Comparison of ENCODE assay signal across 15 mouse cellular contexts in the genomic region with DNA sequence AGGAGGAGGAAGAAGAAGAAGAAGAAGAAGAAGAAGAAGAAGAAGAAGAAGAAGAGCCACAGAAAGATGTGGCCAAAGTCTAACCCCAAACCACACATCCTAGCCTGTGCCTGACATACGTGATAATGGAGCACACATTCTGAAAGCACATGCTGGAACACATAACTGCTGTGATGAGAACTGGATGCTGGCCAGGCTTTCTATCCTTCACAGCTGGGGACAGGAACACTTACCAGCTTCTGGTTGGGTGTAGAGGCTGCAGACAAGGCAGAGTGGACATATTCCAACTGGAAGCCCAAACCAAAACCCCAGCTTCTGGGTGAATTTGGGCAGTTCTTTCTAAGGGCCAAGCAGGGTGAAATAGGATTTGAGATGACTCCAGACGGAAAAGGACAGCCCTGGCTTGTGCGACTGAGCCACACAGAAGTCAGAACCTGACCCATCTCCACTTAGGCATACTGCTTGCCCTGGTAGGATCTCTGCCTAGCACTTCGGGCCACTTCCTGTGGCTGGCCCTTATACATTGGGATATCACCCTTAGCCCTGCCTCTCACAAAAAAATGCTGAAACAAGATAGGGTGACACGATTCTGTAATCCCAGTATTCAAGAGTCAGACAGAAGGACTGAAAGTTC. TPM values are rescaled to one million over a fixed set of nuclear protein-coding genes. Genes with fewer than 3 reads are reported as not detected.
DNase-seq lines count a peak whose midpoint lies in the region; ATAC-seq and TF ChIP-seq lines count a peak whose summit lies in the region.
"Had no signal": no experiment of that assay in that cellular context is flagged by ENCODE, and none has a peak within 500 bp of the region (broad histone marks: within the 10 kb centered on the region; RNA-seq: fewer than 3 reads in every experiment).

No protein-coding gene starts in this region.

- no peak overlapping the region for H3K9ac ChIP-seq in heart, embryonic 15.5 days
- H3K9ac ChIP-seq in heart, adult 2 months (ENCODE audit: low read depth, low read length): no peak overlapping the region
- H3K9ac ChIP-seq in kidney, postnatal 0 days (ENCODE audit: low read depth, low read length): no peak overlapping the region
- no peak overlapping the region for H3K9ac ChIP-seq in lung, postnatal 0 days (replicated peaks; ENCODE audit: low read depth)
- H3K9ac ChIP-seq in stomach, embryonic 15.5 days: no peak overlapping the region
- H3K9ac ChIP-seq: embryonic facial prominence, embryonic 12.5 days; liver, embryonic 13.5 days had no signal

- no peak for TF ChIP-seq CTCF in heart, adult 2 months (IDR thresholded peaks at IDR 0.05)
- no peak for TF ChIP-seq CTCF in kidney, postnatal 0 days (IDR thresholded peaks at IDR 0.05; ENCODE audit: low read depth)
- TF ChIP-seq CTCF in lung, postnatal 0 days (IDR thresholded peaks at IDR 0.05): no peak
- TF ChIP-seq CTCF in lung, adult 2 months (IDR thresholded peaks at IDR 0.05; ENCODE audit: insufficient read depth, low read length): no peak

- H3K27me3 ChIP-seq in heart, embryonic 15.5 days: no peaks in the 10 kb centered on the region
- no peaks in the 10 kb centered on the region for H3K27me3 ChIP-seq in heart, adult 2 months (ENCODE audit: control insufficient read depth, insufficient read depth, low read length)
- no peaks in the 10 kb centered on the region for H3K27me3 ChIP-seq in kidney, postnatal 0 days (ENCODE audit: insufficient read depth, low read length)
- no peaks in the 10 kb centered on the region for H3K27me3 ChIP-seq in lung, postnatal 0 days (replicated peaks; ENCODE audit: insufficient read depth, low read length)
- no peaks in the 10 kb centered on the region for H3K27me3 ChIP-seq in stomach, embryonic 15.5 days (replicated peaks)
- H3K27me3 ChIP-seq: embryonic facial prominence, embryonic 12.5 days had no signal

- no peaks in the 10 kb centered on the region for H3K36me3 ChIP-seq in heart, embryonic 15.5 days
- no peaks in the 10 kb centered on the region for H3K36me3 ChIP-seq in heart, adult 2 months (ENCODE audit: control insufficient read depth, insufficient read depth, low read length)
- H3K36me3 ChIP-seq in kidney, postnatal 0 days (ENCODE audit: insufficient read depth, low read length): no peaks in the 10 kb centered on the region
- no peaks in the 10 kb centered on the region for H3K36me3 ChIP-seq in lung, postnatal 0 days (ENCODE audit: insufficient read depth, low read length)
- H3K36me3 ChIP-seq in stomach, embryonic 15.5 days: no peaks in the 10 kb centered on the region
- H3K36me3 ChIP-seq: embryonic facial prominence, embryonic 12.5 days; liver, embryonic 13.5 days had no signal

- TF ChIP-seq POLR2A in heart, adult 2 months (IDR thresholded peaks at IDR 0.05; ENCODE audit: insufficient read depth, low read depth, low read length): no peak
- TF ChIP-seq POLR2A in lung, adult 2 months (IDR thresholded peaks at IDR 0.05; ENCODE audit: borderline replicate concordance, extremely low read depth, low read depth, low read length): no peak

- peaks cover 35% of the 10 kb centered on the region for H3K4me1 ChIP-seq in heart, embryonic 15.5 days (replicated peaks)
- H3K4me1 ChIP-seq in heart, adult 2 months (ENCODE audit: control insufficient read depth, insufficient read depth, low read length): peaks cover 2% of the 10 kb centered on the region
- H3K4me1 ChIP-seq in kidney, postnatal 0 days (replicated peaks; ENCODE audit: insufficient read depth, low read length): peaks cover 8% of the 10 kb centered on the region; the same call in 1 of the 2 replicates
- peaks cover 2% of the 10 kb centered on the region; the same call in 1 of the 2 replicates for H3K4me1 ChIP-seq in lung, postnatal 0 days (ENCODE audit: insufficient read depth, low read depth, low read length)
- 0 out of 2 replicates have a peak, but pooled peaks cover 3% of the 10 kb centered on the region for H3K4me1 ChIP-seq in lung, adult 2 months (ENCODE audit: control insufficient read depth, insufficient read depth, low read length)
- H3K4me1 ChIP-seq in stomach, embryonic 15.5 days: peaks cover 13% of the 10 kb centered on the region

- no peak; the same call in 1 of the 2 replicates for ATAC-seq in heart, embryonic 15.5 days (replicated peaks; ENCODE audit: insufficient number of reproducible peaks, insufficient read depth, low FRiP score, low read depth)
- ATAC-seq in kidney, postnatal 0 days (replicated peaks; ENCODE audit: low FRiP score, low read depth): no peak
- peak; percentile 67 for ATAC-seq in lung, postnatal 0 days
- no peak for ATAC-seq in stomach, embryonic 15.5 days (ENCODE audit: insufficient read depth, low FRiP score, low read depth)

- intact Hi-C loops in heart, adult 2 months (cut with DNase I): no loop called here

- no peaks in the 10 kb centered on the region for H3K9me3 ChIP-seq in heart, embryonic 15.5 days (replicated peaks)
- H3K9me3 ChIP-seq in kidney, postnatal 0 days (replicated peaks; ENCODE audit: low read length): no peaks in the 10 kb centered on the region
- H3K9me3 ChIP-seq in lung, postnatal 0 days (ENCODE audit: low read length): no peaks in the 10 kb centered on the region
- H3K9me3 ChIP-seq in stomach, embryonic 15.5 days: no peaks in the 10 kb centered on the region
- H3K9me3 ChIP-seq: embryonic facial prominence, embryonic 12.5 days; liver, embryonic 13.5 days had no signal

- H3K27ac ChIP-seq in heart, embryonic 15.5 days: peak overlapping the region; percentile 43
- no peak overlapping the region for H3K27ac ChIP-seq in heart, adult 2 months
- no peak overlapping the region for H3K27ac ChIP-seq in kidney, postnatal 0 days
- H3K27ac ChIP-seq in lung, postnatal 0 days (ENCODE audit: low read length): no peak overlapping the region
- H3K27ac ChIP-seq in stomach, embryonic 15.5 days: peak overlapping the region; percentile 63; the same call in 1 of the 2 replicates
- H3K27ac ChIP-seq: embryonic facial prominence, embryonic 12.5 days; liver, embryonic 13.5 days had no signal

- H3K4me2 ChIP-seq in heart, embryonic 15.5 days: no peak overlapping the region
- H3K4me2 ChIP-seq in kidney, postnatal 0 days (ENCODE audit: low read length): no peak overlapping the region
- H3K4me2 ChIP-seq in lung, postnatal 0 days (replicated peaks; ENCODE audit: low read depth, low read length): no peak overlapping the region
- H3K4me2 ChIP-seq in stomach, embryonic 15.5 days: no peak overlapping the region
- H3K4me2 ChIP-seq: embryonic facial prominence, embryonic 12.5 days; liver, embryonic 13.5 days had no signal

- WGBS in heart, embryonic 15.5 days: 70% methylated on average over 5 of the region's 5 CpGs
- 79% methylated on average over 5 of the region's 5 CpGs for WGBS in heart, adult 2 months
- 70% methylated on average over 5 of the region's 5 CpGs for WGBS in kidney, postnatal 0 days
- 51% methylated on average over 5 of the region's 5 CpGs for WGBS in lung, postnatal 0 days
- 65% methylated on average over 5 of the region's 5 CpGs for WGBS in lung, adult 2 months
- WGBS in stomach, embryonic 15.5 days: 61% methylated on average over 5 of the region's 5 CpGs

- DNase-seq in heart, adult 2 months: no peak
- DNase-seq in kidney, postnatal 0 days (ENCODE audit: low spot score): peak; percentile 58
- no peak for DNase-seq in kidney, adult 9 months
- DNase-seq in lung, postnatal 0 days (ENCODE audit: low spot score): peak; percentile 72
- DNase-seq in lung, adult 2 months: no peak
- no peak for DNase-seq in Muller cell, postnatal 12 days (ENCODE audit: inconsistent ontology term)
- DNase-seq: adrenal gland, postnatal 10 days; cerebellum, adult 18-20 months; liver, embryonic 13.5 days; midbrain, embryonic 14.5 days; retina, postnatal 1 day; thymus, adult 2 months had no signal

- H3K79me2 ChIP-seq in heart, adult 2 months (replicated peaks; ENCODE audit: control insufficient read depth, insufficient read depth, low read length): no peaks in the 10 kb centered on the region

- no peak for TF ChIP-seq EP300 in heart, adult 2 months (IDR thresholded peaks at IDR 0.05; ENCODE audit: insufficient read depth, low read depth, low read length)
- TF ChIP-seq EP300 in lung, postnatal 0 days (IDR thresholded peaks at IDR 0.05): no peak

- no peak overlapping the region for H3K4me3 ChIP-seq in heart, embryonic 15.5 days
- H3K4me3 ChIP-seq in heart, adult 2 months: no peak overlapping the region
- H3K4me3 ChIP-seq in kidney, postnatal 0 days (replicated peaks; ENCODE audit: low read depth, low read length): no peak overlapping the region
- no peak overlapping the region for H3K4me3 ChIP-seq in lung, postnatal 0 days (ENCODE audit: low read depth, low read length)
- no peak overlapping the region for H3K4me3 ChIP-seq in lung, adult 2 months (replicated peaks; ENCODE audit: extremely low read depth, low read depth, low read length)
- H3K4me3 ChIP-seq in stomach, embryonic 15.5 days (replicated peaks): no peak overlapping the region
- H3K4me3 ChIP-seq: embryonic facial prominence, embryonic 12.5 days; liver, embryonic 13.5 days had no signal

RNA-seq across cellular contexts. Expression of gene Actn1, which starts 15.1 kb away (rescaled TPM):
- polyA plus RNA-seq in heart, embryonic 15.5 days (2015; fragmentation: Nextera tagmentation; extraction: Ambion mirVana): 29.2 and 42.3 TPM in 2 replicates
- 10 to 100 TPM; 30.6 to 31.7 TPM for total RNA-seq in heart, adult 2 months (2021)
- polyA plus RNA-seq in heart, adult 2 months (2012; rRNA removed): 29.0 and 31.1 TPM in 2 replicates
- polyA plus RNA-seq in kidney, postnatal 0 days (2015; fragmentation: Nextera tagmentation; extraction: Ambion mirVana): 32.5 and 37.1 TPM in 2 replicates
- 30.0 and 31.0 TPM in 2 replicates for polyA plus RNA-seq in lung, postnatal 0 days (2015; fragmentation: Nextera tagmentation; extraction: Ambion mirVana)
- polyA plus RNA-seq in lung, adult 2 months (2012; rRNA removed): 74.9 and 95.5 TPM in 2 replicates
- 61.2 and 65.0 TPM in 2 replicates for polyA plus RNA-seq in stomach, embryonic 15.5 days (2015; fragmentation: Nextera tagmentation; extraction: Ambion mirVana)

Comparison
In these comparisons a context has a peak if more than half of its experiments do, and no peak if none do; other contexts are left out.
1. H3K27ac ChIP-seq: peak in heart, embryonic 15.5 days (single experiment) and stomach, embryonic 15.5 days (single experiment); none in heart, adult 2 months (single experiment), kidney, postnatal 0 days (single experiment) and lung, postnatal 0 days (single experiment).
2. DNase-seq: peak in kidney, postnatal 0 days (single experiment) and lung, postnatal 0 days (single experiment); none in heart, adult 2 months (0 of 2), kidney, adult 9 months (single experiment), lung, adult 2 months (single experiment) and Muller cell, postnatal 12 days (single experiment).